Mouse (Mus musculus) CH12.LX (cell line): Measurements from ENCODE around the gene Plekha5. TPM values are rescaled to one million over a fixed set of nuclear protein-coding genes. Genes with fewer than 3 reads are reported as not detected.
"Not testable (repeated sequence)": the region's sequence is repeated elsewhere in the genome, so short reads cannot be mapped to it uniquely, and the experiment has no call there.

Experiments used
- DNase-seq: peaks from one replicate; pipeline ENCODE4 v3.0.0-alpha.2; 2013; ENCODE audit errors: extremely low read depth
- H3K27ac ChIP-seq: 2 replicates; pipeline ENCODE4 v1.5.1; 2012; ENCODE audit warnings: low read depth, mild to moderate bottlenecking, control low read depth, moderate library complexity; ENCODE audit not compliant: insufficient read depth
- H3K27me3 ChIP-seq: replicated peaks from 2 replicates; pipeline ENCODE3; 2012; ENCODE audit warnings: inconsistent platforms
- H3K36me3 ChIP-seq, 2 experiments: replicated peaks in 1 of 2; 2 replicates each; pipeline versions ENCODE3 to v1.6.1; 2012; ENCODE audit warnings: inconsistent platforms in 1 of 2, low read length in 1 of 2, mild to moderate bottlenecking in 1 of 2, mixed read lengths in 1 of 2, moderate library complexity in 1 of 2; ENCODE audit not compliant: control insufficient read depth in 1 of 2, insufficient read depth in 1 of 2
- H3K4me1 ChIP-seq, 2 experiments: 2 replicates each; pipeline ENCODE4 v1.6.1; 2012; ENCODE audit warnings: inconsistent platforms in 1 of 2, moderate library complexity in 1 of 2; ENCODE audit not compliant: insufficient read depth in 2 of 2, control insufficient read depth in 1 of 2
- H3K4me2 ChIP-seq: 2 replicates; pipeline ENCODE4 v1.6.1; 2012; ENCODE audit warnings: low read depth, mild to moderate bottlenecking, control low read depth; ENCODE audit not compliant: poor library complexity, insufficient read depth, severe bottlenecking
- H3K4me3 ChIP-seq, 3 experiments: fragments of 150-350 bp in 1 of 3; sonication (generic) in 1 of 3; replicated peaks in 1 of 3; 2 replicates each; pipeline versions ENCODE3 to v1.5.1; 2011 to 2012; ENCODE audit warnings: low read depth in 2 of 3, low read length in 2 of 3, mild to moderate bottlenecking in 2 of 3, moderate library complexity in 2 of 3, control low read depth in 1 of 3, improper control_type of control experiment in 1 of 3, inconsistent platforms in 1 of 3, mixed read lengths in 1 of 3; ENCODE audit not compliant: poor library complexity in 1 of 3
- H3K79me2 ChIP-seq: replicated peaks from 2 replicates; pipeline ENCODE4 v1.6.1; 2012; ENCODE audit warnings: mild to moderate bottlenecking, moderate library complexity; ENCODE audit not compliant: control insufficient read depth, poor library complexity, insufficient read depth, severe bottlenecking; ENCODE audit errors: extremely low read depth
- H3K9ac ChIP-seq: 2 replicates; pipeline ENCODE4 v1.6.1; 2012; ENCODE audit warnings: low read depth, mild to moderate bottlenecking, control low read depth, moderate library complexity; ENCODE audit not compliant: insufficient read depth
- H3K9me3 ChIP-seq: replicated peaks from 2 replicates; pipeline ENCODE3; 2012; ENCODE audit warnings: low read length, inconsistent platforms, mixed read lengths
- CTCF ChIP-seq, 2 experiments: IDR thresholded peaks in 1 of 2; conservative IDR thresholded peaks in 1 of 2; 2 replicates each; pipeline ENCODE4 v1.5.1; 2011 to 2012; ENCODE audit warnings: low read depth in 2 of 2, low read length in 2 of 2, improper control_type of control experiment in 1 of 2, inconsistent platforms in 1 of 2, mild to moderate bottlenecking in 1 of 2, moderate library complexity in 1 of 2
- ETS1 ChIP-seq: conservative IDR thresholded peaks from 2 replicates; pipeline ENCODE4 v1.6.1; 2012; ENCODE audit warnings: low read depth, mild to moderate bottlenecking, inconsistent platforms, low read length, improper control_type of control experiment, moderate library complexity
- GABPA ChIP-seq: IDR thresholded peaks from 2 replicates; pipeline ENCODE4 v1.6.1; 2012; ENCODE audit warnings: low read depth, low read length, improper control_type of control experiment, inconsistent platforms; ENCODE audit not compliant: insufficient replicate concordance
- IRF4 ChIP-seq: IDR thresholded peaks from 2 replicates; pipeline ENCODE4 v1.6.1; 2014; ENCODE audit warnings: low read depth, mild to moderate bottlenecking, inconsistent platforms, low read length, improper control_type of control experiment
- JUN ChIP-seq: IDR thresholded peaks from 2 replicates; pipeline ENCODE4 v1.6.1; 2011; ENCODE audit warnings: low read depth, mild to moderate bottlenecking, low read length, improper control_type of control experiment, moderate library complexity; ENCODE audit not compliant: insufficient read depth
- JUND ChIP-seq: conservative IDR thresholded peaks from 2 replicates; pipeline ENCODE4 v1.6.1; 2011; ENCODE audit warnings: low read depth, low read length, improper control_type of control experiment
- MAFK ChIP-seq: IDR thresholded peaks from 2 replicates; pipeline ENCODE4 v1.6.1; 2011; ENCODE audit warnings: low read length, improper control_type of control experiment; ENCODE audit not compliant: insufficient replicate concordance
- PAX5 ChIP-seq: IDR thresholded peaks from 2 replicates; pipeline ENCODE4 v1.6.1; 2012; ENCODE audit warnings: low read length, inconsistent platforms, mixed read lengths
- POLR2A ChIP-seq: IDR thresholded peaks from 2 replicates; pipeline ENCODE4 v1.6.1; 2011; ENCODE audit warnings: low read depth, mild to moderate bottlenecking, improper control_type of control experiment, low read length
- RCOR1 ChIP-seq: conservative IDR thresholded peaks from 2 replicates; pipeline ENCODE4 v1.6.1; 2012; ENCODE audit warnings: low read depth, mild to moderate bottlenecking, inconsistent platforms, low read length, improper control_type of control experiment
- TBP ChIP-seq: conservative IDR thresholded peaks from 2 replicates; pipeline ENCODE4 v1.6.1; 2011; ENCODE audit warnings: low read depth, low read length, improper control_type of control experiment
- UBTF ChIP-seq: IDR thresholded peaks from 2 replicates; pipeline ENCODE4 v1.6.1; 2012; ENCODE audit warnings: low read depth, mild to moderate bottlenecking, inconsistent platforms, low read length, improper control_type of control experiment, moderate library complexity
- USF1 ChIP-seq: IDR thresholded peaks from 2 replicates; pipeline ENCODE4 v1.6.1; 2014; ENCODE audit warnings: low read depth, mild to moderate bottlenecking, inconsistent platforms, low read length, improper control_type of control experiment
- USF2 ChIP-seq: conservative IDR thresholded peaks from 2 replicates; pipeline ENCODE4 v1.6.1; 2011; ENCODE audit warnings: low read depth, low read length, improper control_type of control experiment
- ZC3H11A ChIP-seq: IDR thresholded peaks from 2 replicates; pipeline ENCODE4 v1.6.1; 2012; ENCODE audit warnings: low read depth, mild to moderate bottlenecking, inconsistent platforms, low read length, improper control_type of control experiment
- ZMIZ1 ChIP-seq: IDR thresholded peaks from 2 replicates; pipeline ENCODE4 v1.6.1; 2012; ENCODE audit warnings: low read depth, mild to moderate bottlenecking, inconsistent platforms, low read length, improper control_type of control experiment
- dilution Hi-C: fragments of 300-500 bp; cut with MboI; formaldehyde crosslinking; loops from 2 replicates; pipeline ENCODE4 v1.14.3; 2020; ENCODE audit warnings: low sequenced_read_pairs; ENCODE audit not compliant: extremely low pct_unique_long_range_greater_than_20kb, extremely low pct_ligation_motif_present
- in situ Hi-C: fragments of 300-500 bp; cut with MboI; formaldehyde crosslinking; loops from 3 replicates; pipeline ENCODE4 v1.14.3; 2019; ENCODE audit warnings: low sequenced_read_pairs, low pct_ligation_motif_present, low pct_unique_long_range_greater_than_20kb, mixed read lengths
- polyA plus RNA-seq: library from polyadenylated mRNA; unstranded; fragments of >175 nt; gene quantifications from 2 replicates; pipeline ENCODE4 v1.2.1, GENCODE M21; 2012; ENCODE audit warnings: low read depth; ENCODE audit not compliant: insufficient read length
- total RNA-seq, 2 experiments: library from RNA; depleted of rRNA; stranded (reverse); fragments of 300-350 nt in 1 of 2; fragments of >200 nt in 1 of 2; gene quantifications; 2 replicates each; pipeline ENCODE4 v1.2.3; 2012 to 2014

Gene Plekha5
- total and polyA plus RNA-seq, 3 experiments, result 0.12 to 0.38 (median 0.27) TPM

DNA sequence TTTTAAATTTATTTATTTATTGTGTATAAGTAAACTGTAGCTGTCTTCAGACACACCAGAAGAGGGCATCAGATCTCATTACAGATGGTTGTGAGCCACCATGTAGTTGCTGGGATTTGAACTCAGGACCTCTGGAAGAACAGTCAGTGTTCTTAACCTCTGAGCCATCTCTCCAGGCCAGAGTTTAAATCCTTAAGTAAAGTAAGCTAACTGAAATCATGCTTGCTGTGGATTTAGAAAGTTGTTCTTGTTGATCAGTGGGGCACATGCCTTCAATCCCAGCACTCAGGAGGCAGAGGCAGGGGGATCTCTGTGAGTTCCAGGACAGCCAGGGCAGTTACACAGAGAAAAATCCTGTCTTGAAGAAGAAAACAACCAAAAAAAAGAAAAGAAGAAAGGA, 155.1 kb downstream of the Plekha5 start:
- H3K27ac ChIP-seq, H3K4me2 ChIP-seq, DNase-seq, H3K36me3 ChIP-seq, dilution Hi-C loops, H3K27me3 ChIP-seq, H3K9ac ChIP-seq, in situ Hi-C loops, H3K79me2 ChIP-seq, H3K4me1 ChIP-seq, H3K4me3 ChIP-seq, H3K9me3 ChIP-seq: not testable (repeated sequence)
- peak; percentile 78 for TF ChIP-seq TBP

GRCm38 (mm10) chr6:140580170-140580569, 156.3 kb downstream of the Plekha5 start:
- dilution Hi-C loops, result no loop called here
- H3K9ac ChIP-seq, result no peak overlapping the region
- H3K9me3 ChIP-seq, result no peaks in the 10 kb centered on the region
- no peaks in the 10 kb centered on the region for H3K36me3 ChIP-seq
- H3K27me3 ChIP-seq, result no peaks in the 10 kb centered on the region
- no peak for TF ChIP-seq IRF4
- TF ChIP-seq ETS1, result no peak
- TF ChIP-seq ZC3H11A, result no peak
- TF ChIP-seq MAFK, result no peak
- TF ChIP-seq ZMIZ1, result no peak
- TF ChIP-seq PAX5, result no peak
- TF ChIP-seq USF1, result no peak
- TF ChIP-seq JUN, result no peak
- no peak for TF ChIP-seq RCOR1
- TF ChIP-seq POLR2A, result no peak
- no peak for TF ChIP-seq GABPA
- TF ChIP-seq JUND, result no peak
- no peak for TF ChIP-seq CTCF (conservative IDR thresholded peaks at IDR 0.05 in 1 of 2, IDR thresholded peaks at IDR 0.05 in 1 of 2; ENCODE audit: low read depth in 2 of 2, low read length in 2 of 2)
- no peak for TF ChIP-seq UBTF
- no peak for TF ChIP-seq USF2
- in situ Hi-C loops, result no loop called here
- H3K4me1 ChIP-seq, result peaks cover 0 to 4% of the 10 kb centered on the region in 2 experiments; a peak in 2 of 4 replicates
- H3K4me3 ChIP-seq, result no peak overlapping the region
- DNase-seq, result no peak
- no peaks in the 10 kb centered on the region for H3K79me2 ChIP-seq
- H3K27ac ChIP-seq, result no peak overlapping the region
- no peak overlapping the region for H3K4me2 ChIP-seq
